Mouse (Mus musculus) heart, embryonic 14.5 days (tissue): ENCODE data around the gene Cxcl17. TPM values are rescaled to one million over a fixed set of nuclear protein-coding genes. Genes with fewer than 3 reads are reported as not detected.

Experiments
- ATAC-seq: fragments of 200-750 bp; cut with Nextera tagmentation; 2 replicates; pipeline ENCODE4 v1.8.0; 2017; ENCODE audit warnings: low read depth, moderate TSS enrichment; ENCODE audit not compliant: insufficient number of reproducible peaks, insufficient read depth, low FRiP score
- H3K27ac ChIP-seq, 2 experiments: fragments of 200-500 bp in 1 of 2; fragments of 300-500 bp in 1 of 2; sonication (generic) in 1 of 2; replicated peaks in 1 of 2; 2 replicates each; pipeline ENCODE4 v1.5.1; 2012 to 2014; ENCODE audit warnings: low read depth in 2 of 2, low read length in 2 of 2, control low read depth in 1 of 2, mild to moderate bottlenecking in 1 of 2, mixed read lengths in 1 of 2; ENCODE audit not compliant: control insufficient read depth in 1 of 2, insufficient read depth in 1 of 2
- H3K27me3 ChIP-seq: fragments of 300-500 bp; sonication (generic); 2 replicates; pipeline ENCODE4 v1.6.1; 2014; ENCODE audit warnings: mild to moderate bottlenecking, low read length, control low read depth; ENCODE audit not compliant: control insufficient read depth, insufficient read depth
- H3K36me3 ChIP-seq: fragments of 300-500 bp; sonication (generic); 2 replicates; pipeline ENCODE4 v1.6.1; 2014; ENCODE audit warnings: mild to moderate bottlenecking, control low read depth, low read length, mixed read lengths; ENCODE audit not compliant: control insufficient read depth, insufficient read depth
- H3K4me1 ChIP-seq, 2 experiments: fragments of 200-500 bp in 1 of 2; fragments of 300-500 bp in 1 of 2; sonication (generic) in 1 of 2; 2 replicates each; pipeline ENCODE4 v1.6.1; 2012 to 2014; ENCODE audit warnings: low read length in 2 of 2, control low read depth in 1 of 2, mixed read lengths in 1 of 2; ENCODE audit not compliant: control insufficient read depth in 2 of 2, insufficient read depth in 2 of 2
- H3K4me2 ChIP-seq: fragments of 300-500 bp; sonication (generic); 2 replicates; pipeline ENCODE4 v1.6.1; 2014; ENCODE audit warnings: mild to moderate bottlenecking, low read length
- H3K4me3 ChIP-seq, 2 experiments: fragments of 200-500 bp in 1 of 2; fragments of 300-500 bp in 1 of 2; sonication (generic) in 1 of 2; 2 replicates each; pipeline ENCODE4 v1.5.1; 2012 to 2014; ENCODE audit warnings: low read length in 2 of 2, mild to moderate bottlenecking in 2 of 2, control low read depth in 1 of 2, low read depth in 1 of 2, moderate library complexity in 1 of 2; ENCODE audit not compliant: control insufficient read depth in 1 of 2, insufficient read depth in 1 of 2
- H3K9ac ChIP-seq: fragments of 300-500 bp; sonication (generic); 2 replicates; pipeline ENCODE4 v1.6.1; 2014; ENCODE audit warnings: mild to moderate bottlenecking, low read length
- H3K9me3 ChIP-seq: fragments of 300-500 bp; sonication (generic); 2 replicates; pipeline ENCODE4 v1.6.1; 2016; ENCODE audit warnings: low read length, control low read depth; ENCODE audit not compliant: control insufficient read depth
- WGBS: fragments of 180-500 bp; shearing (Covaris S2); extraction: QIAGEN DNeasy Blood & Tissue Kit; methylation state at CpG from one replicate; pipeline ENCODE4 v1.1.7; 2014; 5-methylcytosine and 5-hydroxymethylcytosine counted together
- polyA plus RNA-seq: library from polyadenylated mRNA; unstranded; fragments of >200 nt; fragmentation: Nextera tagmentation; extraction: Ambion mirVana; gene quantifications from 2 replicates; pipeline ENCODE4 v1.2.1, GENCODE M21; 2014

The Cxcl17 gene
- polyA plus RNA-seq, 1 experiment from 2014 or later, result 0.28 TPM

DNA sequence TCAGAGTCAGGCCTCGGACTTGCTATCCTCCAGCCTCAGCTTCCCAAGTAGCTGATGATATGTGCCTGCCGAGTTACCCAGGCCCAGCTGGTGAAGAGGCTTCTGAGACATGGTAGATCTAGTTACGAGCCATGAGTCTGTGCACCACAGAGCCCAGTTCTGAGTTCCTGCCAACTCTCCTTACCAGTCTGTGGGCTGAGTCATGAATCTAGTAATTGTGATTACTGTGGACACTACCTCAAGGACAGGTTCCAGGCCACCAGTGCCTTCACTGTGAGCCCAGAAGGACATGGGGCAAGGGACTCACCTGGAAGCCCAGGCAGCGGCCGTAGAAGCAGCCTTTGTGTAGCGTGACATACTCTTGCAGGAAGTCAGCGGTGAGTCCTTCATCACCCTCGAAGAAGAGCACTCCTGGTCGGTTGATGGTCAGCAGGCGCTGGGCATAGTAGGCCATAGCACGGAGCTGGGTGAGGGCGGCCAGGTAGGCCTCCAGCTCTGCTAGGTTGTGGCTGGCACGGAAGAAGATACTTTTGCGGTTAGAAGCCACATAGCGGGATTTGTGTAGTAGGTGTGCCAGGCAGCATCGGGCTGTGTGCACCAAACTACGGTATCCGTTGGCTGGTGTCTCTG is 24.8 kb downstream of the Cxcl17 start:
- Histone ChIP-seq H3K9me3 (no peaks in the 10 kb centered on the region), H3K4me2 (no peak overlapping the region), H3K4me1 (peaks cover 33 to 38% of the 10 kb centered on the region in 2 experiments), H3K27me3 (no peaks in the 10 kb centered on the region), H3K36me3 (peaks cover 47% of the 10 kb centered on the region), H3K27ac (no peak overlapping the region), H3K9ac (no peak overlapping the region), H3K4me3 (no peak overlapping the region)
- no peak for ATAC-seq
- WGBS, result 89% methylated on average over 18 of the region's 18 CpGs

DNA sequence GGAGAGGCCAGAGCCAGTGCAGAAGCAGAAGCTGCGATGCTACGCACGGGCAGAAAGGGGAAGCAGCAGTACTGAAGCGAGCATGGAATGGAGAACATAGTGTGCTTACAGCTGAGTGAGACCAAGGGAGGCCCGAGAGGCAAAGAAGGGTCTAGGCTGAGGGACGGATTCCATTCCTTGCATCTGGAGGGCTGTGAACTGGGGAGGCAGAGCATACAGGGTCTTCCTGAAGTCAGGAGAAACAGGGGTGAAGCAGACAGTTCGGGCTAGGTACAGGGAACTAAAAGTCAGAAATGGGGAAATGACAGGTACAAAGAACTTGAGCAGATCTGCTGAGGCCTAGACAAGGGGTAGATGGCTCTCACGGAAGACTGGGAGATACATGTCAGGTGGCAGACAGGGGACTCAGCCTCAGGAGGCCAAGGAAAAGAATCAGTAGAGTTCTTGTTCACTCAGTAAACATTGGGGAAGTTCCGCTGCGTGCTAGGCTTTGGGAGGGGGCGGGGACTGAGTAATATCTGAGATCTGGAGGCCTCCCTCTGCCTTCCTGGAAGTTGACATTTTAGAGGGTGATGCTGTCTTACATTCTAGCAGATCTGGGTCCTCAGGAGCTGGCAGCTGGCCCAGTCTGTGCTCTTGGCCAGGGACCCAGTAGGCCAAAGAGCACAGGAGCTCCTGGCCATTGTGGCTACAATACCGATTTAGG is 26.7 kb downstream of the Cxcl17 start:
- no peak overlapping the region for H3K4me3 ChIP-seq
- H3K4me1 ChIP-seq, result peaks cover 32 to 38% of the 10 kb centered on the region in 2 experiments
- peak; percentile 76 for ATAC-seq
- peak overlapping the region; percentile 55 for H3K9ac ChIP-seq
- H3K36me3 ChIP-seq, result peaks cover 63% of the 10 kb centered on the region
- H3K9me3 ChIP-seq, result no peaks in the 10 kb centered on the region
- H3K27ac ChIP-seq, result peak overlapping the region; percentile 63 to 76
- whole genome bisulfite sequencing, result 49% methylated on average over 12 of the region's 12 CpGs
- H3K4me2 ChIP-seq, result peak overlapping the region; percentile 28
- no peaks in the 10 kb centered on the region for H3K27me3 ChIP-seq

DNA sequence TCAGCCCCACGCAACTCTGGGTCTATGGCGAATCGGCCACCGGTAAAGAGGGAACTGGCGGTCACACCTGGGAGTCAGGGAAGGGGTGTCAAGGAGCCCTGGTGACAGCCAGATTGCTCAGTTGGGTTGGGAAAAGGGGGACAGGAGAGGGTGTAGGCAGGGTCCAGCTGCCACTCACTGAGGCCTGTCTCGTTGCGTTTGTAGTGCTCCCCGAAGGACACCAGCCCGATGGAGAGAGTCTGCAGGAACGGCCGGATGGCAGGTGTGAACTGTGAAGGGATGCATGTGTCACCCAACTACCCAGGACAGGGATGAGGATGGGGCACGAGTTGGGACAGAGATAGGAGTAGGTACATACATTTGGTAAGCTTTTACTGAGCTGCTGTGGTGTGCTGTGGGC is 27.4 kb downstream of the Cxcl17 start:
- H3K4me1 ChIP-seq, result peaks cover 29 to 39% of the 10 kb centered on the region in 2 experiments
- H3K4me3 ChIP-seq, result no peak overlapping the region
- H3K36me3 ChIP-seq, result peaks cover 63% of the 10 kb centered on the region
- H3K27me3 ChIP-seq, result no peaks in the 10 kb centered on the region
- no peaks in the 10 kb centered on the region for H3K9me3 ChIP-seq
- no peak overlapping the region; the same call in 1 of the 2 replicates for H3K9ac ChIP-seq
- WGBS, result 89% methylated on average over 12 of the region's 12 CpGs
- no peak for ATAC-seq
- H3K27ac ChIP-seq, result peak overlapping the region in 1 of 2 experiments; percentile 76; a peak in 2 of 4 replicates
- peak overlapping the region; percentile 28; the same call in 1 of the 2 replicates for H3K4me2 ChIP-seq

DNA sequence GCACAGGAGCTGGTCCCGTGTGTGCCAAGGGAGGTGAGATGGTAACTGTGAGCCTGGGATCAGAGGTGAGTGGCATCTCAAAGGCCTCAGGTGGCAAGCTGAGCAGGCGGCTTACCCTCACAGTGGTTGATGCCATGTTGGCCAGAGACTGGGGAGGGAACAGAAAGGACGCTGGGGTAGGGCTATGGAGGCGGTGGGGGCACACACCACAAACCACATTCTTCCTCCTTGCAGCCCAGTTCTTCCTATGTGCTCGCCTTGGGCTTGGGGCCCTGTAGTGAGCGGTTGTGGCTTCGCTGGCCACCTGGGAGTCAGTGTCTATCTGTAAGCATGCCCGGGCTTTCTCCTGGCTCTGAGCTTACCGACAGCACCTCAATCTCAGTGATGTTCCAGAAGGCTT is 27.9 kb downstream of the Cxcl17 start:
- ATAC-seq, result no peak
- WGBS, result 87% methylated on average over 9 of the region's 9 CpGs
- H3K36me3 ChIP-seq, result peaks cover 63% of the 10 kb centered on the region
- no peaks in the 10 kb centered on the region for H3K27me3 ChIP-seq
- no peak overlapping the region for H3K27ac ChIP-seq
- H3K4me2 ChIP-seq, result no peak overlapping the region
- H3K9me3 ChIP-seq, result no peaks in the 10 kb centered on the region
- H3K4me1 ChIP-seq, result peaks cover 26 to 37% of the 10 kb centered on the region in 2 experiments
- H3K9ac ChIP-seq, result no peak overlapping the region
- no peak overlapping the region for H3K4me3 ChIP-seq

DNA sequence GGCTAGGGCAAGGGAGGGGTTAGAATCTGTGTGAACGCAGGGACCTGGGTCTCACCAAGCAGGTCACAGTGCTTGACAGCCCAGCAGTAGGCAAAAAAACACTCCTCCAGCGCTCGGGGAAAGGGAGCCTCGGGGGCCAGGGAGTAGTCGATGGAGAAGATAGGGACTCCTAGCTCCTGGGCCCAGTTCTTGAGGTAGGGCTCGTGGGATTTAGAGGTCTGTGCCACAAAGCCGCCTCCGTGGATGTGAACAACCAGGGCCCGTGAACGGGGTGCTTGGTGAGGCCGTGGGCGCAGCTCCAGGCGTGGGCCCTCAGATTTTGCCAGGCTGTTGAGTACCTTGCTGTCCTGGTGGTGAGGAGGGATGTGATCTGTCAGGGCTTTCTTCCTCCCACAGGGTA is 28.4 kb downstream of the Cxcl17 start:
- WGBS, result 83% methylated on average over 13 of the region's 13 CpGs
- H3K36me3 ChIP-seq, result peaks cover 63% of the 10 kb centered on the region
- no peaks in the 10 kb centered on the region for H3K9me3 ChIP-seq

DNA sequence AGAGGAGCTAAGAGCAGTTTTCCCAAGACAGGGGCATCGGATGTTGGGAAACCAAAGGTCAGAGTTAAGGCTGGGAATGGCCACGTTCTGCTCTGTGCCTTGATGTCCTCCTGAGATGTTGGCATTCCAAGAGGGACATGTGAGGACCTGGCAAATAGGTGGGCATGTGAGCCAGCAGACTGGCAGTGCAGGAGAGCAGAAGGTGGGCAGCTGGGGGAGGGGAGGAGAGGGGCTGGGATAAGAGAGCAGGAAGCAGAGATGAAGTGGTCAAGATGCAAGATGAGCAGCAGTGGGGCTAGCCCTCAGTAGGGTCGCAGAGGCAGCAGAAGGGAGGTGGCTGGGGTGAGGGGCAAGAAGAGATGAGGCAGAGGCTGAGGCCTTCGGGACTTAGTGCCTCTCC is 28.8 kb downstream of the Cxcl17 start:
- H3K9me3 ChIP-seq, result no peaks in the 10 kb centered on the region
- H3K27me3 ChIP-seq, result no peaks in the 10 kb centered on the region
- H3K36me3 ChIP-seq, result peaks cover 63% of the 10 kb centered on the region
- 67% methylated on average over 4 of the region's 4 CpGs for WGBS
- no peak overlapping the region for H3K27ac ChIP-seq
- H3K9ac ChIP-seq, result no peak overlapping the region
- peaks cover 25 to 36% of the 10 kb centered on the region in 2 experiments for H3K4me1 ChIP-seq
- no peak overlapping the region for H3K4me2 ChIP-seq
- no peak for ATAC-seq
- H3K4me3 ChIP-seq, result no peak overlapping the region

More for the DNA sequence above, 28.4 kb downstream of the Cxcl17 start:
- H3K27ac ChIP-seq, result no peak overlapping the region
- H3K27me3 ChIP-seq, result no peaks in the 10 kb centered on the region
- H3K4me3 ChIP-seq, result no peak overlapping the region
- ATAC-seq, result no peak
- no peak overlapping the region for H3K4me2 ChIP-seq
- H3K9ac ChIP-seq, result no peak overlapping the region
- H3K4me1 ChIP-seq, result peaks cover 24 to 33% of the 10 kb centered on the region in 2 experiments

DNA sequence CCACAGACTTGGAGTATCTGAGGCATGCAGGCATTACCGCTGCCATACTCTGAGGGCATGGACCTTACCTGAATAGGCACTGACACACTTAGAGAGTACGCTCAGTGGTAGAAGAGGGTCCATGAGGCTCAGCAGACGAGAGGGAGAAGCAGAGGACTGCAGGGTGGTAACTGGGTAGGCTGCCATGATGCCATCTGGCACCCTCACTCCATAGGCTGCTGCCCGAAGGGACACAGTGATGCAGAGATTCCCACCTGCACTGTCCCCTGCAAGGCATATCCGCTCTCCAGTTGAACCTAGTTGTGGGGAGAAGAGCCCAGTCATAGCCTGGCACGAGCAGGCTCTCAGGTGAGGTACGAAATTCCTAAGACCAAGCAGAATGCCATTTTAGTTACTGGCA is 29.3 kb downstream of the Cxcl17 start:
- Histone ChIP-seq H3K36me3 (peaks cover 58% of the 10 kb centered on the region), H3K4me3 (no peak overlapping the region)
- 84% methylated on average over 7 of the region's 7 CpGs for WGBS

More for the DNA sequence above, 29.3 kb downstream of the Cxcl17 start:
- peaks cover 25 to 36% of the 10 kb centered on the region in 2 experiments for H3K4me1 ChIP-seq
- no peak for ATAC-seq
- no peak overlapping the region for H3K4me2 ChIP-seq
- H3K9me3 ChIP-seq, result no peaks in the 10 kb centered on the region
- no peaks in the 10 kb centered on the region for H3K27me3 ChIP-seq
- no peak overlapping the region for H3K9ac ChIP-seq
- H3K27ac ChIP-seq, result no peak overlapping the region
